Mouse (Mus musculus): ENCODE results near the gene Mns1.
"Not testable (repeated sequence)": the region's sequence is repeated elsewhere in the genome, so short reads cannot be mapped to it uniquely, and the experiment has no call there.

The Mns1 gene

GRCm38 (mm10) chr9:72437822-72438701 lies at the start of gene Mns1:
TSS of gene Mns1 (plus strand) at chr9:72438011.
- DNase-seq (ENCODE audit: low read depth) = peak; percentile 93

DNA sequence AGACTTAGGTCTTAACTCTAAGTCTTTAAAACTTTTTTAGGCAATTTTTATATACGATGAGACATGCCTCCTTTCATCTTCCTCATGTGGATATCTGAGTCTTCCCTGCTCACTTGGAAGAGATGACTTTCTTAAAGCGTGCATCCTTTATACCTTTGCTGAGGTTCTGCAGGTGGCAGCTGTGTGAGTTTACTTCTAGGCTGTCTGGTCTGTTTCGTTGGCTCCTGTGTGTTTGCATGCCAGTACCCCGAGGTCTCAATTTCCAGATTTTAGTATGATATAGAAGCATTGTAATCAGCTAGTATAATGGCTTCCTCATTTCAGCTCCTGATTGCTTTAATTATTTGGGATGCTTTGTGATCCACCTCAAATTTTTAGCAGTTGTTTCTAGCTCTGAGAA lies 48.9 kb upstream of the Mns1 start:
- DNase-seq (ENCODE audit: low read depth) = no peak

- no peak for DNase-seq (ENCODE audit: low read depth)
These were observed 48.3 kb upstream of the Mns1 start for GRCm38 (mm10) chr9:72389431-72390002.

GRCm38 (mm10) chr9:72390321-72391077 lies 47.3 kb upstream of the Mns1 start:
- no peak for DNase-seq (ENCODE audit: low read depth)

DNA sequence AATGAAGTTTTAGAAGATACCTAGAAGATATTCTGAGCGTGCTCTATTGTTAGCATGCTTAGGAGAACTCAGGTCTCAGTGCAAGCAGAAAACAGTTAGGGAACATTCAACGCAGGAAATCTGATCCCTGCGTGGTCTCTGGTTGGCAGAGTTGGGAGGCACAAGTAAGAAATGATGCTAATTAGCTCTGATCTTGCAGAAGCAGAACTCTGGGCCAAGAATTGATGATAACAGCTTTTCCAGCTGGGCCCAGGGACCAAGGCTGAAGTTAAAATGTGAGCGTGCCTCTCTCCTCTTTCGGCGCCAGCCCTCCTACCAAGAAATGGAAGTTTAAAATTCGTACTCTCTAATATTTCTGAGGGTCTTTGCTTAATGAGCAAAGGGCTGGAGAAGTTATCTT lies 45.1 kb upstream of the Mns1 start:
- no peak for DNase-seq (ENCODE audit: low read depth)

- no peak for DNase-seq (ENCODE audit: low read depth)
These were observed 44.6 kb upstream of the Mns1 start for GRCm38 (mm10) chr9:72393238-72393637.

DNA sequence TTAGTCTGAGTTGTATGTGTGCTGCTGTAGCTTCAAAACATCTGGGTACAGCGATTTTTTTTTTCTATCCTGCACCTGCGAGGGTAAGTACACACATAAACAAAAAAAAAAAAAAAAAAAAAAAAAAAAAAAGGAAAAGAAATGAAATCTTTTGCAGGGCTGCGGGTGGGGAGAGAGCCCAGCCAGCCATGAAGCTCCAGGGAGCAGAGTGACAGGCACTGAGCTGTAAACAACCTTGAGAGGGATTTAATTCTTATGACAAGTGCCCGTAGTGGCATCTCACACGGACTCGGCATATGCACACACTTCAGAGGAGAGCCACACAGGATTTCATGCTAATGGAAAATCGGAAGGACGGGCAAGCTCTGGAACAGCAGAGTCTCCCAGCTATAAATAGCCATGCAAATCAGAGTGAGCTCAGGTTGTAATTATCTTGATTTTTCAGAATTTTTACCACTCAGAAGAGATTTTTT lies 43.9 kb upstream of the Mns1 start:
- no peak for DNase-seq (ENCODE audit: low read depth)

DNA sequence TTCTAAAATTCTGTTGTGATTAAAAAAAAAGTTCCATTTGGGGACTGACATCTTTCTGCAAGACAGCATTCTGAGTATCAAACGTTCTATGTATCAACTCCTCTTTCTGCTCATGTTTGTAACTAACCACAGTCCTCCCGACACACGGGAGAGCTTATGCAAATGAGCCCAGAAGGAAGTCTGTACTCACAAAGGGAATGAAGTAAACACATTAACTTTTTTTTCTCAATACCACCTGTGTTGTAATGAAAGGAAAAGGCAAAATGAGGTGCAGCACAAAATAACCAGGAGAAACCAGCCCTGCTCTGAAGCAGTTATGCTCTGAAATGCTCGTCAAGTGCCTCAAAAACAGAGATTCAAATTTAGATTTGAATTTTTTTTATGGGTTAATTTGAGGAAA lies 37.7 kb upstream of the Mns1 start:
- DNase-seq (ENCODE audit: low read depth) = no peak

- not testable (repeated sequence) for DNase-seq (ENCODE audit: low read depth)
These were observed 36.0 kb upstream of the Mns1 start for GRCm38 (mm10) chr9:72401769-72402168.

DNA sequence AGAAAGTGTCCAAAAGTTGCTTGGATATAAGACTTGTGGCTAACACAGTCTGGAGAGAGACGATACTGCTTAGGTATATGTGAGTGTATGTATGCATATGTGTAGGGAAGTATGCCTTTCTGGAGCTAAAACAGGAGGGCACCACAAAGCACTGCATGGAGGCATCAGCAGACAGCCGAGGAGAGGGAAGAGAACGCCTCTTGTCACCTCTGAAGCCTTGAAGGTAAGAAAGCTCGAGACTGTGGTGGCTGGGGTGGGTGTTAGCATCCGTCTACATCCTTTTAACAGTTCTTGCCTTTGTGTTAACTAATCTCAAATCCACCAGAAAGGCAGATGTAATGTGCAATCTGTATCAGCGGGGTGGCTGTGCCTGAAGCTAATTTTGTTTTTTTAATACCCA lies 34.4 kb upstream of the Mns1 start:
- DNase-seq (ENCODE audit: low read depth) = no peak

GRCm38 (mm10) chr9:72404446-72404845 lies 33.4 kb upstream of the Mns1 start:
- no peak for DNase-seq (ENCODE audit: low read depth)

DNA sequence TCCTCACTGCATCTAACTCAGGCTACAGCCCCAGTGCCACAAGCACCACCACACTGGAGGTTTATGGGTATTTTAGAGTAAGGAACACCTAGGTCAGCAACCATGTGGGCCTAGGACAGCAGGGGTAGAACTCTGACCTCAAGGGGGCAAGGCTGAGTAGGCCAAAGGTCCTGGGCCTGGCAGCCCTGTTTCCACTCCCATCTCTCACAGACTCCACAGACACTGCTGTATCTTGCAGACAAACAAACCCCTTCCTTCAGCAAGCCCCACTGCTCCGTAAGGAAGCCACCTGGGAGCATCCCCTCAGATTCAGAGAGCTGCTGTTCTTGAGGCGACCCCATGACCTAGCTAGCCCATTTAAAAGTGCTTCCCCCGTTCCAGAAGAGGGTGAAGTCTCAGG lies 32.9 kb upstream of the Mns1 start:
- no peak for DNase-seq (ENCODE audit: low read depth)

DNA sequence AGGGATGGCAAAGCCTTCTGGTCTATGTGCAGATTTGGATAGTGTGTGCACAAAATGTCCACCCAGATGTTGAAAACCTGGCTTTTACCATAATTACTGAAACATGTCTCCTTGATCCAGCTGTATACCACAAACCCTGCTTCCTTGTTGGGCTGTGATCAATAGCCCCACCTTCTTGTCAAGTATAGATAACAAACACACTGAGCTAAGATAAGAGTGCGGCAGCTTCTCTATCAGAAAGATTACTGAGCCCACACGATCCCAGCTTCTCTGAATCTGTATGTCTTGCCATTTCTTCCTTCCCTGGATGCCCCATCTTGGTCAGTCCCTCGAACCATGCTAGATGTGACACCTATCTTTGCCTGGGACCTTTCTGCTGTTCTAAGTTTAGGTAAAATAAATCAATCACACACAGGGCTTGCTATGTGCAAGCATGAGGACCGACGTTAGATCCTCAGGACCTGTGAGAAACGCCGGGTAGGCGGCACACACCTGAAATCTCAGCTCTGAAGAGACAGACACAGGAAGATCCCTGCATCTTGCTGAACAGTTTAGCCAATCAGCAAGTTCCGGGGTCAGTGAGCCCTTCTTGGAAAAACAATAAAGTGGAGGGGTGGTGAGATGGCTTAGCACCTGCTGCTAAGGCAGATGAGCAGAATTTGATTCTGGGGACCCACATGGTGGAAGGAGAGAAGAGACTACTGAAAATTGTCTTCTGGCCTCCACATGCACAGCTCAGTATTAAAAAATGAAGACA lies 31.8 kb upstream of the Mns1 start:
- DNase-seq (ENCODE audit: low read depth) = no peak

DNA sequence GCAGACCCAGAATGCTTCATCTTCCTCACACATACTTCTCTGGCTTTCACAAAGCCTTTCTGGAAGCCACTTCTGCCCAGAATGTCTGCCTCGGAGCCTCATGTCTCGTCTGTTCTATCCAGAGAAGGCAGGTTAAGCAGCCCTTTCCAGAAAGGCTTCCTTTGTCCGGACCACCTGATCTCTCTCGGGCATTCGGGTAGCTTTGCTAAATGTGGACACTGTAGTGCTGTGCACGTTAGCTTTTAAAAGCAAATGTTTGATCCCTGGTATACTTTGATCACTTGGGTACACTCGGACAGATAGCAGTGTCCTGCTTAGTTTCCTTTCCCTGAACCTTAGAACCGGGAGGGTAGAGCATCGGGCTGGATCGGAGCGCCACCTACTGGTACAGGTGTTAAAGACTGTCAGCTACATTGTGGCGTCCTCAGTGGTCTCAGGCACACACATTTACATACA lies 29.7 kb upstream of the Mns1 start:
- peak; percentile 85 for DNase-seq (ENCODE audit: low read depth)

- peak; percentile 94 for DNase-seq (ENCODE audit: low read depth)
These were observed 28.2 kb upstream of the Mns1 start for GRCm38 (mm10) chr9:72409381-72410225.

DNA sequence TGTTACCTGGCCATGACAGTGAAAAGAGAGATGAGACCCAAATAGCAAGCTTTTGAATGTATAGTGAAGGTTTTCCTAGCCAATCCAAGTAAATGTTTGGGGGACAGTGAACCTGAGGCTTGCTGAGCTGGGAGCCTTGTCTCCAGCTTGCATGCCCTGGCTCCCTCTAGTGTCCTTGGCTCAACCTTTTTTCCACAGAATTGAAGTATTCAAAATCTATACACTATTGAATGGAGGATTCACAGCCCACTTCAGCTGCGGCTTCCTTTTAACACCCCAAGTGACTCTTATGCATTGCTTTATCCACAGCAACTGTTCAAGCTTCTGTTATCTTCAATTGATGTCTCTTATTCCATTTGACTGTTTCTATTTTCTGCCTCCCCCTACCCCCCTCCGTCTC lies 26.1 kb upstream of the Mns1 start:
- DNase-seq (ENCODE audit: low read depth) = no peak

DNA sequence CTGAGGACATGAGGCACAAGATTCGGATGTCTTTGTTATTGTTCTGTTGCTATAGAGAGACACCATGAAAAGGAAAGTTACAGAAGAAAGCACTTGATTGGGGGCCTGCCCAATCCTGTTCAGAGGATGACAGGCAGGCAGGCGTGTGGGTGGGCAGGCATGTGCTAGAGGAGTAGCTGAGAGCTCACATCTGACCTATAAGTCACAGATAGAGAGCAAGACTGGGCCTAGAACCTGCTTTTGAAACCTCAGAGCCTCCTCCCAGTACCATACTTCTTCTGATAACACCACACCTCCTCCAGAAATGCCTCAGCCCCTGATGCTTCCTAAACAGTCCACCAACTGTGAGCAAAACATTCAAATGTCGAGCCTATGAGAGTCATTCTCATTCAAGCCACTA lies 19.4 kb upstream of the Mns1 start:
- DNase-seq (ENCODE audit: low read depth) = no peak

GRCm38 (mm10) chr9:72420490-72420889 lies 17.3 kb upstream of the Mns1 start:
- DNase-seq (ENCODE audit: low read depth) = no peak

DNA sequence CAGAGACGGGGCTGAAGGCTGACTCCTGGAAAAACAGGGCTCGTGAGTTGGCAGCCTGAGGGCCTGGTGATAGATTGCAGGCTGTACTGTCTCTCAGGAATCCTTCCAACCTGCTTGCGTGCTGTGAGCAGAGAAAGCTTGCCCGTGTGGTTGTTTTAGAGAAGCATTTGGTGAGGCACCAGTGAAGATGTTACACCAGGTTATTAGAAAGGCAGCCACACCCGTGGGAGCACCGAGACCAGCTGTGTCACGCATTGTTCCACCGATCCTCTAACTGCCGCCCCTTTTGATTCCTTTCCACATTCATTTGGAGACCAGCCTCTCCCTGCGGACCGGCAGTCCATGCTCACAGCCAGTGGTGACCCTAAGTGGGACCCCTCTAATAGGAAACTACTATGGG lies 15.5 kb upstream of the Mns1 start:
- no peak for DNase-seq (ENCODE audit: low read depth)

DNA sequence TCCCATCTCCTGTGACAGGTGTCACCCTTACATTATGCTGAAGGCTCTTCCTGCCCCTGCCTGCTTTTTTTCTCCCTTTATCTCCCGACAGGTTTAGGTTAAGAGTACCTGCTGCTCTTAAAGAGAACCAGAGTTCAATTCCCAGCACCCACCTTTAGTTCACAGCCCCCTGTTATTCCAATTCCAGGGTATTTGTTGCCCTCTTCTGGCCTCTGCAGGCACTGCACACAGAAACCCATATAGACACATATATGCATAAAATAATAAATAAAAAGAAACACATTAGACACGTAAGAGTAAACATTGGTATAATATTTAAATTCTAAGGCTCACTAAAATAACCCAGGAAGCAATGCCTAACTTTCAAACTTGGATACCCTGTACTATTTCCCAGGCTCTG lies 15.1 kb upstream of the Mns1 start:
- no peak for DNase-seq (ENCODE audit: low read depth)

- no peak for DNase-seq (ENCODE audit: low read depth)
These were observed 12.4 kb upstream of the Mns1 start for GRCm38 (mm10) chr9:72425300-72425850.
